Mouse (Mus musculus): ENCODE measurements around the gene 2410004B18Rik. TPM values are rescaled to one million over a fixed set of nuclear protein-coding genes. Genes with fewer than 3 reads are reported as not detected.
"Not testable (repeated sequence)": the region's sequence is repeated elsewhere in the genome, so short reads cannot be mapped to it uniquely, and the experiment has no call there.

2410004B18Rik gene
- polyA plus RNA-seq, 1 experiment from 2014 or later: 55.2 TPM

GRCm38 (mm10) chr3:145950815-145951130 lies 13.0 kb downstream of the 2410004B18Rik start:
- no peak for ATAC-seq (ENCODE audit: insufficient number of reproducible peaks, insufficient read depth, low FRiP score, low TSS enrichment, low read depth)
- H3K4me3 ChIP-seq (replicated peaks): no peak overlapping the region
- no peak overlapping the region for H3K9ac ChIP-seq (replicated peaks)

DNA sequence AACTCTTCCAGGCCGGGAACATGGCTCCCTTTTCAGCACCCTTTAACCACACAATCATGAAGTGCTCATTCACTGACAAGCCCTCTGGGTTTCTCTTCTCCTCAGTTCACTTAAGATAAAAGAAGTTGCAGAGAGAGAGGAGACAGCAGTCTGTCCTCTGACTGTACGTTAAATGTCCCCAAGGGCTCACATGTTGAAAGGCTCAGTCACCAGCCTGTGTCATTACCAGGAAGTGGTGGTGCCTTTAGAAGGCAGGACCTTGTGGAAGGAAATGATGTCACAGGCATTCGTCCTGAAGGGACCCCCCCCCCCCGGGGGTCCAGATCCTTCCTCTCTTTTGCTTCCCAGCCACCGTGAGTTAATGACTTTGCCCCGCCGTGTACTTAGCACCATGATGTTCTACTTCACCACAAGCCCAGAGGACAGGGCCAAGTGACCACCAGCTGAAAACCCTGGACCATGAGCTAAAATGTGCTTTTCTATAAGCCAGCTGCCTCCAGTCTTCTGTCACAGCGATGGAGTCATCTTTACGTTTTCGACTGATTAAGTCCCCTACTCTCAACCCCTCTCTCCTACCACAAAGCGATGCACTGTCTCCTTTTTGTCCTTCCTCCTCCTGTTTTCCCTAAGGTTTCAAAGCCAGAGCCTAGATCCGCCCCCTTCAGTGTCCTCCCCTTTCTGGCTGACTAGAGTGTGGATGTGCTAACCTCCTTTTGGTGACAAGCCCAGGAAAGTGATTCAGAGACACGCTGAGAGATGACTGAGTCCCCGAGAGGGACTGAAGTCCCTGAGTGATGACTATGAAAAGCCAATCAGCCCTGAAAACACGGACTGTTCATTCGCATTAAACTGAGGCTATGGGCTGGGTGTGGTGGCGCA lies 13.7 kb downstream of the 2410004B18Rik start:
- Histone ChIP-seq H3K4me2 (no peak overlapping the region), H3K9ac (replicated peaks) (no peak overlapping the region), H3K4me3 (replicated peaks) (no peak overlapping the region), H3K27ac (no peak overlapping the region), H3K36me3 (no peaks in the 10 kb centered on the region), H3K9me3 (no peaks in the 10 kb centered on the region), H3K27me3 (no peaks in the 10 kb centered on the region; the same call in 1 of the 2 replicates), H3K4me1 (replicated peaks) (peaks cover 7% of the 10 kb centered on the region)
- 75% methylated on average over 17 of the region's 17 CpGs for WGBS
- ATAC-seq (ENCODE audit: insufficient number of reproducible peaks, insufficient read depth, low FRiP score, low TSS enrichment, low read depth): no peak; the same call in 1 of the 2 replicates

More at GRCm38 (mm10) chr3:145950815-145951130, 13.0 kb downstream of the 2410004B18Rik start:
- Histone ChIP-seq H3K4me1 (replicated peaks) (peaks cover 13% of the 10 kb centered on the region), H3K27me3 (no peaks in the 10 kb centered on the region; the same call in 1 of the 2 replicates), H3K36me3 (peaks cover 3% of the 10 kb centered on the region; the same call in 1 of the 2 replicates), H3K4me2 (peak overlapping the region; percentile 51), H3K9me3 (no peaks in the 10 kb centered on the region), H3K27ac (no peak overlapping the region)
- 43% methylated on average over 5 of the region's 5 CpGs for WGBS

DNA sequence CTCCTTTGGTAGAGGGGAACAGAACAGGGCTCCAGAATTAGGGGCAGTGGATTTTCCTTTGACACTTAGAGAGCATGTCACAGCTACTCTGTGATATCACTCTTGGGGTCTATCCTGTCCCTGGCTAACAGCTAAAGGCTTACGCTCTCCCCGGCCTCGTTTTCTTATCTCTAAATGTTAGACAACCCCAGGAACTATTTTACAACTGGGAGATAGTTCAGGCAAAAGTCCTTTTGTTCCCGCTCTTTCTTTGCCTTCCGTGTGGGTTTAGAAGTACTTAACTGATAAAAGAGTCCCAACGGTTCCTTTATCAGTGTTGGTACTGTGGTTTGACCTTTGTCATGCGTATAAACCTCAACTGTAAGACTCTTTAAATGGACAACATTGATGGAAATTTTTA lies 15.1 kb downstream of the 2410004B18Rik start:
- no peaks in the 10 kb centered on the region for H3K36me3 ChIP-seq
- no peak overlapping the region for H3K4me2 ChIP-seq
- no peaks in the 10 kb centered on the region; the same call in 1 of the 2 replicates for H3K27me3 ChIP-seq
- WGBS: 87% methylated on average over 7 of the region's 7 CpGs
- no peak for ATAC-seq (ENCODE audit: insufficient number of reproducible peaks, insufficient read depth, low FRiP score, low TSS enrichment, low read depth)
- H3K9me3 ChIP-seq: 0 out of 2 replicates have a peak, but pooled peaks cover 2% of the 10 kb centered on the region
- H3K4me3 ChIP-seq (replicated peaks): no peak overlapping the region
- peaks cover 7% of the 10 kb centered on the region; the same call in 1 of the 2 replicates for H3K4me1 ChIP-seq (replicated peaks)
- H3K9ac ChIP-seq (replicated peaks): no peak overlapping the region
- no peak overlapping the region for H3K27ac ChIP-seq

GRCm38 (mm10) chr3:145953411-145953810 lies 15.6 kb downstream of the 2410004B18Rik start:
- H3K4me3 ChIP-seq (replicated peaks): no peak overlapping the region
- H3K4me1 ChIP-seq (replicated peaks): peaks cover 7% of the 10 kb centered on the region; the same call in 1 of the 2 replicates
- 89% methylated on average over 2 of the region's 2 CpGs for WGBS
- no peaks in the 10 kb centered on the region; the same call in 1 of the 2 replicates for H3K27me3 ChIP-seq
- no peaks in the 10 kb centered on the region for H3K36me3 ChIP-seq
- no peak overlapping the region for H3K4me2 ChIP-seq
- H3K27ac ChIP-seq: no peak overlapping the region
- no peak overlapping the region for H3K9ac ChIP-seq (replicated peaks)
- ATAC-seq (ENCODE audit: insufficient number of reproducible peaks, insufficient read depth, low FRiP score, low TSS enrichment, low read depth): no peak
- H3K9me3 ChIP-seq: peaks cover 7% of the 10 kb centered on the region; the same call in 1 of the 2 replicates

DNA sequence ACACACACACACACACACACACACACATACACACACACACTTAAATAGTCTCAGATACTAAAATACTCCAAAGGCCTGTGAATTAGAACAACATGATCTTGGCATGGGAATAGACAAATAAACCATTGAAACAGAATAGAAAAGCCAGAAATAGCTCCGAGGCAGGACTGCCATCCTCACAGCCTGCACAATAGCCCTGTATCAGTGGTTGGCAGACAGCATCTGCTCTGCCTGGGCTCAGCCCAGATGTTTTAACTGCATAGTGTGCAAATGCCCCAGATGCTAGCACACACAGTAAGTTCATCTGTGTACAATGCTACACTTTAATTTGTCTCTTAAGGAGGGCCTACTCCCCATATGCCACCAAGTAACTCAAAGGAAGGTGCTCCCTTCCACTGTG lies 22.0 kb downstream of the 2410004B18Rik start:
- H3K4me2 ChIP-seq: no peak overlapping the region
- WGBS: 85% methylated on average over 1 of the region's 1 CpGs
- H3K4me1 ChIP-seq (replicated peaks): peaks cover 26% of the 10 kb centered on the region
- no peak for ATAC-seq (ENCODE audit: insufficient number of reproducible peaks, insufficient read depth, low FRiP score, low TSS enrichment, low read depth)
- H3K4me3 ChIP-seq (replicated peaks): no peak overlapping the region
- peaks cover 34% of the 10 kb centered on the region for H3K27me3 ChIP-seq
- H3K9ac ChIP-seq (replicated peaks): no peak overlapping the region
- H3K27ac ChIP-seq: no peak overlapping the region
- peaks cover 9% of the 10 kb centered on the region; the same call in 1 of the 2 replicates for H3K9me3 ChIP-seq
- H3K36me3 ChIP-seq: no peaks in the 10 kb centered on the region

DNA sequence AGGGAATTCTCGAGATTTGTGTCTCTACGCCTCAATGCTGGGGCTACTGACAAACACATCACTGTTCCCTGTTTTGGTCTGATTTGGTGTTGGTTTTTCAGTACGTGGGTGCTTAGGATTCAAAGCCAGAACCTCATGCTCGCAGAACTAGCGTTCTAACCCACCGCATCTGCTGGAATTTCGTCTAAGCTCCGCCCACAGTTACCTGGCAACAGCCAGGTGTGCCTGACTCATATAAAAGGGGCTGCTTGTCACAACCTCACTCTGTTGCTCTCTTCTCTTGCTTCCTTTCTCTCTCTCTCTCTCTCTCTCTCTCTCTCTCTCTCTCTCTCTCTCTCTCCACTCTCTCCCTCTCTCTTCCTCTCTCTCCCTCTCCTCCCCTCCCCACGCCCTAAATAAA lies 24.6 kb downstream of the 2410004B18Rik start:
- WGBS: 10% methylated on average over 9 of the region's 9 CpGs
- ATAC-seq (ENCODE audit: insufficient number of reproducible peaks, insufficient read depth, low FRiP score, low TSS enrichment, low read depth): no peak

DNA sequence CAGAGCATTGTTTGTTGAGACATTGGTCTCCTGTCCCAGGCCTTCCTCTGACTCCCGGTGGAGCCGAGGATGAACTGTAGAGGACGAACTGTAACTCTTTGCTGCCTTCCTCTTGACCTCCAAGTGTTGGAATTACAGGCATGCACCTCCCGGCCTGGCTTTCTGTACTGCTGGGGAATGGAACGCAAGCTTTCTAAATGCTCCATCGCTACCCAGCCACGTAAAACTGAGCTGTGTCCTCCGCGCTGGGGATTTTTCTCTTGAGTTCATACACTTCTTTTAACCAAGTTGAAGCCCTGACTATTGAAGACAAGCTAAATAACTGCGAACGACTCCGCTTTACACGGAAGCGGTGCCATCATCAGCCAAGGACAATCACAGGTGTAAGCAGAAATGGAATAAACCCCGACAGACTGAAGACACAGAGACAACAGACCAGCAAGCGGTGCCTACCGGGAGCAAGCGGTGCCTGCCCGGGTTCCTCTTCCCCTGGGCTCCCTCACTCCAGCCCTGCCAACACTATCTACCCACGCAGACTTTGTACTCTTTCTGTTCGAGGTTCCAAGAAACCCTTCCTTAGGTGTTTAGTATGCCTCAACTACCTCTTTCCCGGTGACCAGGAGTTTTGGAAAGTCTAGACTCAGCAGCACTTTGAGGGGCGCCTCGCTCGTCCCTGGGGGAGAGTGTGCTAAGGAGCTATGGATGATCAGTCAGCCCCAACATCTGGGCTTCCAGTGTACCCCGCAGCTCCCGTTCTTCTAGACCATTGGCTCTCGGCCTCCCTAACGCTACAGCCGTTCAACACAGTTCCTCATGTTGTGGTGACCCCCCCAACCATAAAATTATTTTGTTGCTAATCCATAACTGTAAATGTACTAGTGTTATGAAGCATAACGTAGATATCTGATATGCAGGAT lies 25.5 kb downstream of the 2410004B18Rik start:
- Histone ChIP-seq H3K4me1 (replicated peaks) (peaks cover 31% of the 10 kb centered on the region), H3K27ac (no peak overlapping the region; the same call in 1 of the 2 replicates), H3K4me3 (replicated peaks) (peak overlapping the region; percentile 6), H3K36me3 (no peaks in the 10 kb centered on the region), H3K4me2 (peak overlapping the region; percentile 42), H3K27me3 (peaks cover 40% of the 10 kb centered on the region), H3K9me3 (peaks cover 3% of the 10 kb centered on the region; the same call in 1 of the 2 replicates), H3K9ac (replicated peaks) (0 out of 2 replicates have a peak overlapping the region, but pooled peaks have one; percentile 27)
- ATAC-seq (ENCODE audit: insufficient number of reproducible peaks, insufficient read depth, low FRiP score, low TSS enrichment, low read depth): no peak
- WGBS: 18% methylated on average over 31 of the region's 31 CpGs

More for the DNA sequence above, 24.6 kb downstream of the 2410004B18Rik start:
- Histone ChIP-seq H3K4me3 (replicated peaks) (no peak overlapping the region), H3K36me3 (no peaks in the 10 kb centered on the region), H3K9me3 (peaks cover 9% of the 10 kb centered on the region; the same call in 1 of the 2 replicates), H3K4me2 (peak overlapping the region; percentile 42), H3K9ac (replicated peaks) (no peak overlapping the region), H3K4me1 (replicated peaks) (peaks cover 31% of the 10 kb centered on the region), H3K27ac (no peak overlapping the region), H3K27me3 (peaks cover 40% of the 10 kb centered on the region)

GRCm38 (mm10) chr3:145964018-145964387 lies 26.2 kb downstream of the 2410004B18Rik start:
- H3K9ac ChIP-seq (replicated peaks): no peak overlapping the region

DNA sequence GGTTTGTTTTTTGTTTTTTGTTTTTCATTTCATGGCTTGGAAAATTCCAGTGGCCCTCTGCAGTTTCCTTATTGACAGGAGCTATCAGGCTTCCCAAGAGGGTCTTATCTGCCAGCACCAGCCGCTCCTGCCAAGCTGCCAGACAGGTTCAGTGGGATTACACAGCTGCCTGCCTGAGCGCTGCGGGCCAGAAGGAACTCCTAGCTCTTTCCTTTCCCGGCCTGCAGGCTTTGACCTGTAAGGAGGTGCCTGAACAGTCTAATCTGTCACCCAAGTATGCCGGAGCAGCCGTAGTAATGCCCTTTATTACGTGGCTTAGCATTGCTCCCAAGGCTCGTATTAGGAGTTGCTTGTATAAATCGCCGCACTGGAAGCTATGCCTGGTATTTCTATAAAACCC lies 26.7 kb downstream of the 2410004B18Rik start:
- H3K27me3 ChIP-seq: peaks cover 40% of the 10 kb centered on the region
- ATAC-seq (ENCODE audit: insufficient number of reproducible peaks, insufficient read depth, low FRiP score, low TSS enrichment, low read depth): peak; percentile 86
- H3K36me3 ChIP-seq: no peaks in the 10 kb centered on the region
- 0 out of 2 replicates have a peak overlapping the region, but pooled peaks have one; percentile 59 for H3K27ac ChIP-seq
- WGBS: 3% methylated on average over 10 of the region's 10 CpGs
- H3K4me2 ChIP-seq: peak overlapping the region; percentile 42
- 0 out of 2 replicates have a peak overlapping the region, but pooled peaks have one; percentile 31 for H3K9ac ChIP-seq (replicated peaks)
- H3K4me1 ChIP-seq (replicated peaks): peaks cover 31% of the 10 kb centered on the region
- no peak overlapping the region for H3K4me3 ChIP-seq (replicated peaks)
- H3K9me3 ChIP-seq: no peaks in the 10 kb centered on the region

More at GRCm38 (mm10) chr3:145964018-145964387, 26.2 kb downstream of the 2410004B18Rik start:
- ATAC-seq (ENCODE audit: insufficient number of reproducible peaks, insufficient read depth, low FRiP score, low TSS enrichment, low read depth): no peak
- Histone ChIP-seq H3K36me3 (no peaks in the 10 kb centered on the region), H3K27ac (peak overlapping the region; percentile 3; the same call in 1 of the 2 replicates), H3K27me3 (peaks cover 40% of the 10 kb centered on the region), H3K4me3 (replicated peaks) (no peak overlapping the region), H3K9me3 (no peaks in the 10 kb centered on the region), H3K4me2 (peak overlapping the region; percentile 42), H3K4me1 (replicated peaks) (peaks cover 31% of the 10 kb centered on the region)
- 22% methylated on average over 10 of the region's 10 CpGs for WGBS

DNA sequence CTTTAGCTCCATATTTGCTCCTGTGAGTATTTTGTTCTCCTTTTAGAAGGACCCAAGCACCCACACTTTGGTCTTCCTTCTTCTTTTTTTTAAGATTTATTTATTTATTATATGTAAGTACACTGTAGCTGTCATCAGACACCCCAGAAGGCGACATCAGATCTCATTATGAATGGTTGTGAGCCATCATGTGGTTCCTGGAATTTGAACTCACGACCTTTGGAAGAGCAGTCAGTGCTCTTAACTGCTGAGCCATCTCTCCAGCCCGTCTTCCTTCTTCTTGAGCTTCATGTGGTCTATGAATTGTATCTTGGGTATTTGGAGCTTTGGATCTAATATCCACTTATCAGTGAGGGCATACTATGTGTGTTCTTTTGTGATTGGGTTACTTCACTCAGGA lies 27.8 kb downstream of the 2410004B18Rik start:
- not testable (repeated sequence) for H3K4me3 ChIP-seq (replicated peaks); H3K9me3 ChIP-seq; H3K27ac ChIP-seq; H3K36me3 ChIP-seq; ATAC-seq (ENCODE audit: insufficient number of reproducible peaks, insufficient read depth, low FRiP score, low TSS enrichment, low read depth); H3K9ac ChIP-seq (replicated peaks); H3K4me2 ChIP-seq
- peaks cover 31% of the 10 kb centered on the region for H3K4me1 ChIP-seq (replicated peaks)
- peaks cover 40% of the 10 kb centered on the region for H3K27me3 ChIP-seq
- 73% methylated on average over 3 of the region's 3 CpGs for WGBS
